Comparison of ENCODE assay signal across 9 mouse cellular contexts in genomic region chr2:154038932-154039331, GRCm38 (mm10). TPM values are rescaled to one million over a fixed set of nuclear protein-coding genes. Genes with fewer than 3 reads are reported as not detected.
DNase-seq lines count a peak whose midpoint lies in the region; ATAC-seq and TF ChIP-seq lines count a peak whose summit lies in the region.
"Had no signal": no experiment of that assay in that cellular context is flagged by ENCODE, and none has a peak within 500 bp of the region (broad histone marks: within the 10 kb centered on the region; RNA-seq: fewer than 3 reads in every experiment).

No protein-coding gene starts in this region.

- TF ChIP-seq CTCF in forebrain, postnatal 0 days (IDR thresholded peaks at IDR 0.05; ENCODE audit: low read depth) = peak; percentile 53
- TF ChIP-seq CTCF in lung, adult 2 months (IDR thresholded peaks at IDR 0.05; ENCODE audit: insufficient read depth, low read length) = peak; percentile 64

- TF ChIP-seq POLR2A in lung, adult 2 months (IDR thresholded peaks at IDR 0.05; ENCODE audit: borderline replicate concordance, extremely low read depth, low read depth, low read length) = no peak

- no peak overlapping the region for H3K9ac ChIP-seq in forebrain, postnatal 0 days
- H3K9ac ChIP-seq in forebrain, embryonic 13.5 days = no peak overlapping the region
- no peak overlapping the region for H3K9ac ChIP-seq in neural tube, embryonic 15.5 days (replicated peaks)
- no peak overlapping the region for H3K9ac ChIP-seq in embryonic facial prominence, embryonic 11.5 days (replicated peaks; ENCODE audit: low read length)
- H3K9ac ChIP-seq: hindbrain, embryonic 15.5 days had no signal

- WGBS in forebrain, postnatal 0 days = 53% methylated on average over 2 of the region's 2 CpGs
- WGBS in forebrain, embryonic 13.5 days = 55% methylated on average over 2 of the region's 2 CpGs
- 52% methylated on average over 2 of the region's 2 CpGs for WGBS in neural tube, embryonic 15.5 days
- 54% methylated on average over 2 of the region's 2 CpGs for WGBS in embryonic facial prominence, embryonic 11.5 days
- WGBS in lung, adult 2 months = 45% methylated on average over 2 of the region's 2 CpGs

- no peaks in the 10 kb centered on the region for H3K4me1 ChIP-seq in forebrain, postnatal 0 days (ENCODE audit: insufficient read depth)
- no peaks in the 10 kb centered on the region for H3K4me1 ChIP-seq in forebrain, embryonic 13.5 days
- no peaks in the 10 kb centered on the region for H3K4me1 ChIP-seq in neural tube, embryonic 15.5 days
- no peaks in the 10 kb centered on the region for H3K4me1 ChIP-seq in embryonic facial prominence, embryonic 11.5 days (ENCODE audit: control insufficient read depth, insufficient read depth, low read length)
- H3K4me1 ChIP-seq in lung, adult 2 months (ENCODE audit: control insufficient read depth, insufficient read depth, low read length) = no peaks in the 10 kb centered on the region
- H3K4me1 ChIP-seq: hindbrain, embryonic 15.5 days had no signal

- no peaks in the 10 kb centered on the region for H3K27me3 ChIP-seq in forebrain, postnatal 0 days (ENCODE audit: insufficient read depth, low read length)
- no peaks in the 10 kb centered on the region for H3K27me3 ChIP-seq in forebrain, embryonic 13.5 days
- no peaks in the 10 kb centered on the region for H3K27me3 ChIP-seq in neural tube, embryonic 15.5 days (replicated peaks)
- no peaks in the 10 kb centered on the region for H3K27me3 ChIP-seq in embryonic facial prominence, embryonic 11.5 days (ENCODE audit: control insufficient read depth, insufficient read depth, low read length)
- H3K27me3 ChIP-seq: hindbrain, embryonic 15.5 days had no signal

- H3K9me3 ChIP-seq in forebrain, postnatal 0 days (ENCODE audit: low read length) = no peaks in the 10 kb centered on the region
- no peaks in the 10 kb centered on the region for H3K9me3 ChIP-seq in forebrain, embryonic 13.5 days (replicated peaks)
- no peaks in the 10 kb centered on the region for H3K9me3 ChIP-seq in neural tube, embryonic 15.5 days (replicated peaks)
- no peaks in the 10 kb centered on the region for H3K9me3 ChIP-seq in embryonic facial prominence, embryonic 11.5 days (replicated peaks; ENCODE audit: control insufficient read depth, low read length)
- H3K9me3 ChIP-seq: hindbrain, embryonic 15.5 days had no signal

- H3K4me2 ChIP-seq in forebrain, postnatal 0 days (ENCODE audit: low read depth) = no peak overlapping the region
- no peak overlapping the region for H3K4me2 ChIP-seq in forebrain, embryonic 13.5 days
- H3K4me2 ChIP-seq in neural tube, embryonic 15.5 days = no peak overlapping the region
- no peak overlapping the region for H3K4me2 ChIP-seq in embryonic facial prominence, embryonic 11.5 days (ENCODE audit: low read depth, low read length)
- H3K4me2 ChIP-seq: hindbrain, embryonic 15.5 days had no signal

- DNase-seq in forebrain, postnatal 0 days = peak; percentile 8
- DNase-seq in neural tube, embryonic 10.5 days (ENCODE audit: extremely low spot score, low spot score) = peak; percentile 30
- DNase-seq in brain, adult 2 months (ENCODE audit: low read depth, low spot score) = peak; percentile 53
- DNase-seq in embryonic facial prominence, embryonic 11.5 days (ENCODE audit: low spot score) = peak; percentile 42
- peak; percentile 25 for DNase-seq in lung, adult 2 months
- peak; percentile 58 for DNase-seq in thymus, postnatal 4 days

- no peak for ATAC-seq in forebrain, postnatal 0 days
- ATAC-seq in forebrain, embryonic 13.5 days = no peak
- ATAC-seq in neural tube, embryonic 15.5 days (ENCODE audit: low FRiP score) = no peak
- ATAC-seq in embryonic facial prominence, embryonic 11.5 days (replicated peaks; ENCODE audit: insufficient number of reproducible peaks, low FRiP score, low TSS enrichment, low read depth) = no peak

- no peak overlapping the region for H3K27ac ChIP-seq in forebrain, postnatal 0 days (ENCODE audit: low read depth, low read length)
- H3K27ac ChIP-seq in forebrain, embryonic 13.5 days = no peak overlapping the region
- H3K27ac ChIP-seq in neural tube, embryonic 15.5 days (replicated peaks) = no peak overlapping the region
- H3K27ac ChIP-seq in embryonic facial prominence, embryonic 11.5 days (replicated peaks; ENCODE audit: low read depth, low read length) = no peak overlapping the region
- H3K27ac ChIP-seq: hindbrain, embryonic 15.5 days had no signal

- no peak overlapping the region for H3K4me3 ChIP-seq in forebrain, postnatal 0 days (ENCODE audit: low read depth, low read length)
- H3K4me3 ChIP-seq in forebrain, embryonic 13.5 days = no peak overlapping the region
- H3K4me3 ChIP-seq in neural tube, embryonic 15.5 days (replicated peaks) = no peak overlapping the region
- no peak overlapping the region for H3K4me3 ChIP-seq in embryonic facial prominence, embryonic 11.5 days (ENCODE audit: low read depth, low read length)
- no peak overlapping the region for H3K4me3 ChIP-seq in lung, adult 2 months (replicated peaks; ENCODE audit: extremely low read depth, low read depth, low read length)
- H3K4me3 ChIP-seq: hindbrain, embryonic 15.5 days had no signal

- H3K36me3 ChIP-seq in forebrain, postnatal 0 days (ENCODE audit: insufficient read depth) = no peaks in the 10 kb centered on the region
- no peaks in the 10 kb centered on the region for H3K36me3 ChIP-seq in forebrain, embryonic 13.5 days (ENCODE audit: poor library complexity, severe bottlenecking)
- H3K36me3 ChIP-seq in neural tube, embryonic 15.5 days = no peaks in the 10 kb centered on the region
- no peaks in the 10 kb centered on the region for H3K36me3 ChIP-seq in embryonic facial prominence, embryonic 11.5 days (replicated peaks; ENCODE audit: control insufficient read depth, insufficient read depth, low read depth, low read length)
- H3K36me3 ChIP-seq: hindbrain, embryonic 15.5 days had no signal

RNA-seq across cellular contexts. Expression of gene Bpifa2, which starts 30.9 kb away (rescaled TPM):
- total RNA-seq in forebrain, postnatal 0 days (2014; rRNA removed) = not detected in 2 replicates
- polyA plus RNA-seq in forebrain, postnatal 0 days (2015; fragmentation: Nextera tagmentation; extraction: Ambion mirVana) = not detected in 2 replicates
- polyA plus RNA-seq in forebrain, embryonic 13.5 days (2015; fragmentation: Nextera tagmentation; extraction: Ambion mirVana) = not detected in 2 replicates
- not detected in 2 replicates for polyA plus RNA-seq in neural tube, embryonic 15.5 days (2015; fragmentation: Nextera tagmentation; extraction: Ambion mirVana)
- not detected in 2 replicates for polyA plus RNA-seq in embryonic facial prominence, embryonic 11.5 days (2014; fragmentation: Nextera tagmentation; extraction: Ambion mirVana)
- not detected in 2 replicates for polyA plus RNA-seq in lung, adult 2 months (2012; rRNA removed)
- polyA plus RNA-seq: hindbrain, embryonic 15.5 days had no signal

Comparison
In these comparisons a context has a peak if more than half of its experiments do, and no peak if none do; other contexts are left out.
1. DNase-seq: peak in every context shown above with its lines; median percentile 58 in thymus, postnatal 4 days; 53 in brain, adult 2 months; 42 in embryonic facial prominence, embryonic 11.5 days; 30 in neural tube, embryonic 10.5 days; 25 in lung, adult 2 months; 8 in forebrain, postnatal 0 days.